Mouse (Mus musculus): ENCODE data around the gene Arid1b.

GRCm38 (mm10) chr17:5246688-5247087, 252.6 kb downstream of the Arid1b start:
- no peak for TF ChIP-seq MAFK (IDR thresholded peaks at IDR 0.05; ENCODE audit: insufficient read depth, low read depth, low read length)
- no peak for TF ChIP-seq HCFC1 (IDR thresholded peaks at IDR 0.05; ENCODE audit: borderline replicate concordance, insufficient read depth, low read length)
- TF ChIP-seq CHD2 (IDR thresholded peaks at IDR 0.05; ENCODE audit: low read depth, low read length): no peak

All from ES-E14 (cell line).